Mouse (Mus musculus): ENCODE measurements around the gene Hnrnpll.
"Not testable (repeated sequence)": the region's sequence is repeated elsewhere in the genome, so short reads cannot be mapped to it uniquely, and the experiment has no call there.

- TF ChIP-seq CTCF (IDR thresholded peaks at IDR 0.05; ENCODE audit: low read depth, low read length); POLR2A (IDR thresholded peaks at IDR 0.05; ENCODE audit: extremely low read depth, insufficient read depth, low read length): not testable (repeated sequence)
These were observed 12.8 kb downstream of the Hnrnpll start for GRCm38 (mm10) chr17:80049300-80049699.

Measured in liver, adult 2 months (tissue).